Mouse (Mus musculus): ENCODE results near the gene Thap2. TPM values are rescaled to one million over a fixed set of nuclear protein-coding genes. Genes with fewer than 3 reads are reported as not detected.

Gene Thap2
- total RNA-seq (2021) = 10 to 100 TPM; 11.8 TPM

DNA sequence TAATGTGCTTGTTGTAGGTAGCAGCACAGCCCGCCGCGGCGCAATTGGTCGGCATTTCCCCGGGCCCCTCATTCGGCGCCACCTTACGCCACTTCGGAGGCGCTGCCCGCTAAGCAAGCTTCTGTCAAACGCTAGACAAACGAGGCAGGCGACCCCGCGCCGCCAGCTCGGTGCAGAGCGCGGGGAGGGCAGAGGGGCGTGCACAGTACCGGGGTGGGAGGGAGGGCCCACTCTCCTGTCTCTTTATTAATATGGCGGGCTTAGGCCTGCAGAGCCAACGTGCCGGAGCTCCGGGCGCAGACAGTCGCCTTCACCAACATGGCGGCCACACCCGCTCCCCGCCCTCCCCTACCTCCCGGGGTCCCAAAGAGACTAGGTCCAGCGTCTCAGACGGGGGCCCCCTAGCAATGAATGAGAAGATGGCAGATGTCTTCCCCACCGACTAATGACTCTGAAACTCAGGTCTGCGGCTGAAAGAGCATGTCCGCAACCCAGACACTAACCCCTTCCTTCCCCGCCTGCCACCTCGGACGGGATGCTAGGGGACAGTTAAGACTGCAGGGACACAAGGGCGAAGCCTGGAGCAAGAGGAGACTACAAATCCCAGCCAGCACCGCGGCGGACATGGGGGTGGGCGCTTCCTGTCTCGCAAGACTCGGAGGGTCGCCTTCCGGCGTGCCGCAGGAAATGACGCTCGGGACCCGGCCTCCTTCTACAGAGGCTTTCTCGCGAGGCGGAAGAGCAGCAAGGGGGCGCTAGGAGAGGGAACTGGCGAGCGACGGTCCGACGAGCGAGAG lies at the start of gene Thap2, which contains the start of gene Zfc3h1:
Thap2 (minus strand) TSS at position 223 of the 797 bp plus-strand sequence.
Zfc3h1 (plus strand) TSS at position 739 of the 797 bp plus-strand sequence.
- intact Hi-C loops (cut with DNase I) = loop anchor here (5.0 kb wide), 1 partner anchor 67 kb away; the partner anchor contains the start of gene Rab21
- peak; percentile 98 to 99 for DNase-seq (ENCODE audit: extremely low spot score in 1 of 2, low spot score in 2 of 2)

DNA sequence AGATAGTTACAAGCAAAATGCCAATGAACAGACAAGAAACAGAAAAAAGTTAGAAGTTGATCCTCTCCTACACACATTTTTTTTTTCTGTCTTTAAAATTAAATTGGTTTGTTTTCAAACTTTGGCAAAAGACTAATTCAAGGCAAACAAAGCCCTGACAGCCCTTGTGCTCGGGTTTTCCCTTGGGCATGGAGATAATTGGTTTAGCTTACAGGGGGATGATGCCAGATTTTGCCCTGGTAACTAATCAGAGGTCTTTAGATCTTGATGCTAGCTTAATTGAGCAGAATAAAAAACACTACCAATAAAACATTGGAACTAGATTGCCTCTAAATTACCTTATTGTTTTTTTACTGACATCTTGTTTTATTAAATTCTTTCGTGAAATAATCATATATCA lies 41.1 kb upstream of the Thap2 start:
- no peak for DNase-seq (ENCODE audit: extremely low spot score in 1 of 2, low spot score in 2 of 2)
- intact Hi-C loops (cut with DNase I) = no loop called here

DNA sequence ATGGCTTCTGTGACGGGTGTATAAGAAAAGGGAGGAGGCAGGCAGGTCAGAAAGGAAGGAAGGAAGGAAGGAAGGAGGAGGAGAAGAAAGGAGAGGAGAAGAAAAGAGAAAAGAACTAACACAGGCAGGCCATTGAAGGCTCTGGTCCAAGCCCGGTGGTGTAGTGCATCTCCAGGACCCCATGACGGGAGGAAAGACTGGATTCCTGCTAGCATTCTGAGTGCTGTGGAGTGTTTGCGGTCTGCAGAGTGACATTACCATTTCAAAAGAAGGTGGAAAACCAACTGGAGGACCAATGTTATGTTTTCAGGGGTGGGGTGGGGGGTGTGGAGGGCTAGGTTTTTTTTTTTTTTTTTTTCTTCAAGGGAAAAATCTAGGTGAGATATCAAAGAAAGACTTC lies 37.7 kb upstream of the Thap2 start:
- DNase-seq (ENCODE audit: extremely low spot score in 1 of 2, low spot score in 2 of 2) = no peak
- intact Hi-C loops (cut with DNase I) = no loop called here

DNA sequence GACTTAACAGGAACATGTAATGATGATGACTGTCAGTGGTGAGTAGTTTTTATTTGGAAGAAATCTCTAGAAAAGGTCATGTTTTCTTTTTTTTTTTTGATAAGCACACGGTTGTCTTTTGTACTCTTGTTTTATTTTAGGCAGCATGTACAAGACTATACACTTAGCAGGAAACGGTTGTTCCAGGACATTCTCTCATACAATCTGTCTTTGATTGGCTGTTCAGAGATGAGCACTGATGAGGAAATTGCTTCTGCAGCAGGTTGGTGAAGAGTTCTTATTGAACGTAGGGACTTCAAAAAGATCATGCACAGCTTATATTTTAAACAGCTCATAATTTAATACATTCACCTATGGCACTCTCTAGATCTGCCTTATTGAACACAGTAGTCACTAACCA lies 29.8 kb upstream of the Thap2 start:
- intact Hi-C loops (cut with DNase I) = loop anchor here (10.0 kb wide), 1 partner anchor 1641 kb away; no protein-coding TSS in a partner anchor
- DNase-seq (ENCODE audit: extremely low spot score in 1 of 2, low spot score in 2 of 2) = no peak

DNA sequence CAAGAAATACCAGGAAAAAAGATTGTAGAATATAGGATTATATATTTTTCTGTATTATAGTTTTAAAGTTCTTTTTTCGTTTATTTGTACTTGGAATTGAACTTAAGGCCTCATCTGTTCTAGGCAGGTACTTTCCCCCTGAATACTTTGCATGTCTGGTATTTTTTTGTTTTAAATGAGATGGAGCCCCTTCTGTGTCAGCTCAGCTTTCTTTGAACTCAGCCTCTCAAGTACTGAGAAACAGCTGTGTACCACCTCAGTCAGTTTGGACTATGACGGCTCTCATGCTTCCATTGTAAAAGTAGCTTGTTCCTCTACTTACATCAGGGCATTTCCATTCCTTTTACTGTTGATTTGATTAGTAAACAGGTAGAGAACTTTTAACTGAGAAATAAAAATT lies 29.3 kb upstream of the Thap2 start:
- intact Hi-C loops (cut with DNase I) = loop anchor here (10.0 kb wide), 1 partner anchor 1641 kb away; no protein-coding TSS in a partner anchor
- DNase-seq (ENCODE audit: extremely low spot score in 1 of 2, low spot score in 2 of 2) = no peak

DNA sequence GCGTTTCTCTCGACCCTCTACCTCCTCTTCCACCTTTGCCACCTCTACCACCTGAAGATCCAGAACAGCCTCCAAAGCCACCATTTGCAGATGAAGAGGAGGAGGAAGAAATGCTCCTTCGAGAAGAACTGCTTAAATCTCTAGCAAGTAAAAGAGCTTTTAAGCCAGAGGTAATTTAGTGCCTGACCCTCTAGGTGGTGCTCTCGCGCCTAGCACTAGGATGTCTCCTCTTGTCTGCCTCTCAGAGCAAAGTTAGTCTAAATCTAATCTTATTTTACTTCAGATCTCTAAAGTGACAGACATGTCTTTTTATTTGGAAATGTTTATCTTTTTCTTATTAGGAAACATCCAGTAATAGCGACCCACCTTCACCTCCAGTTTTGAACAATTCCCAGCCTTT lies 22.1 kb upstream of the Thap2 start:
- intact Hi-C loops (cut with DNase I) = loop anchor here (5.0 kb wide), 1 partner anchor 211 kb away; no protein-coding TSS in a partner anchor
- DNase-seq (ENCODE audit: extremely low spot score in 1 of 2, low spot score in 2 of 2) = peak; percentile 11 to 61

DNA sequence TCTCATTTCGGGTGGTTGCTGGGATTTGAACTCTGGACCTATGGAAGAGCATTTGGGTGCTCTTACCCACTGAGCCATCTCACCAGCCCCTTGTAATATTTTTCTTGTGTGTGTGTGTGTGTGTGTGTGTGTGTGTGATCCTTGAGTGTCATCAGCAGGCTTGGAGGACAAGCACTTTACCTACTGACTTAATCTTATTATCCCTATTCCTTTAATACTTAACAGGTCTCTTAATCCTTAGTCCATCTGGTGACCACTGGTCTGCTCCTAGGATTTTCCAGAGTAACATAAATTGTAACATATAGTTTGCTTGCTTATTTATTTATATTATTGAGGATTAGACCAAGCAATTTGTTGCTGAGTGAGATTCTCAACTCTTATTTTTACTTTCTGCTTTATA lies 7.7 kb upstream of the Thap2 start:
- intact Hi-C loops (cut with DNase I) = no loop called here

DNA sequence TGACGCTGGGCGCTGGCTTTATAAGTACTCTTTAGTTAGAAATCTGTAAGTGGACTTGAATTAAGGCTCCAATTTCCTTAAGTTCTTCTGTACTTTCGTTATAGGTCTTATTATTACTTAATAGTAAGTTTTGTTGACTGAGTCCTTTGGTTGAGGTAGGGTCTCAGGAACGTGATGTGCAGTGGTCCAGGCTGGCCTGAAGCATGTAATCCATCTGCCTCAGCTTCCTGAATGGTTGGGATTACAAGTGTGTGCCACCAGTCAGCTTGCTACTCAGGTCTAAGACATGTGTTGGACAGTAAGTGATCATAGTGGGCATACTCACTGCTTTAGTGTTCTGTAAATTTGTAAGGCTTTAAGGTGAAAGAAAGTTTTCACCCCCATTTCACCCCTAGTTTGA lies 6.8 kb upstream of the Thap2 start:
- no peak for DNase-seq (ENCODE audit: extremely low spot score in 1 of 2, low spot score in 2 of 2)
- intact Hi-C loops (cut with DNase I) = no loop called here

More for the DNA sequence above, 7.7 kb upstream of the Thap2 start:
- DNase-seq (ENCODE audit: extremely low spot score in 1 of 2, low spot score in 2 of 2) = no peak

DNA sequence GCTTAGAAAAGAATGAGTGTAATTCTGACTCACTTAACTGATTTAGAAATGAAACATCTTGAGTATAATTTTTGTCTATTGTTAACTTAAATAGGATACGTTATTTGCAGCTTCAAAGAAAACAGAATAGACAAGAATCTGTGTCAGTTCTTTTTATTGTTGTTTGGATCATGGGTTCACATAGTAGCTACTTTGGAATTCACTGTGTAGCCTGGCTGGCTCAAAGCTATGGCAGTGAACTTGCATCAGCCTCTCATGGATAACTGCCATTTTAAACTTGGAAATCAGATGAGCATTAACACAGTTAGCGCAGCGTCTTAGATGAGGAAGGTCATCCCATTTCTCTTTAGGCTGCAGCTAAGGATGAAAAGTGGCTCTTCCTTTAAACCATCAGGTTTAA lies 3.6 kb upstream of the Thap2 start:
- intact Hi-C loops (cut with DNase I) = loop anchor here (5.0 kb wide), 1 partner anchor 71 kb away; the partner anchor contains the start of gene Rab21
- no peak for DNase-seq (ENCODE audit: extremely low spot score in 1 of 2, low spot score in 2 of 2)

DNA sequence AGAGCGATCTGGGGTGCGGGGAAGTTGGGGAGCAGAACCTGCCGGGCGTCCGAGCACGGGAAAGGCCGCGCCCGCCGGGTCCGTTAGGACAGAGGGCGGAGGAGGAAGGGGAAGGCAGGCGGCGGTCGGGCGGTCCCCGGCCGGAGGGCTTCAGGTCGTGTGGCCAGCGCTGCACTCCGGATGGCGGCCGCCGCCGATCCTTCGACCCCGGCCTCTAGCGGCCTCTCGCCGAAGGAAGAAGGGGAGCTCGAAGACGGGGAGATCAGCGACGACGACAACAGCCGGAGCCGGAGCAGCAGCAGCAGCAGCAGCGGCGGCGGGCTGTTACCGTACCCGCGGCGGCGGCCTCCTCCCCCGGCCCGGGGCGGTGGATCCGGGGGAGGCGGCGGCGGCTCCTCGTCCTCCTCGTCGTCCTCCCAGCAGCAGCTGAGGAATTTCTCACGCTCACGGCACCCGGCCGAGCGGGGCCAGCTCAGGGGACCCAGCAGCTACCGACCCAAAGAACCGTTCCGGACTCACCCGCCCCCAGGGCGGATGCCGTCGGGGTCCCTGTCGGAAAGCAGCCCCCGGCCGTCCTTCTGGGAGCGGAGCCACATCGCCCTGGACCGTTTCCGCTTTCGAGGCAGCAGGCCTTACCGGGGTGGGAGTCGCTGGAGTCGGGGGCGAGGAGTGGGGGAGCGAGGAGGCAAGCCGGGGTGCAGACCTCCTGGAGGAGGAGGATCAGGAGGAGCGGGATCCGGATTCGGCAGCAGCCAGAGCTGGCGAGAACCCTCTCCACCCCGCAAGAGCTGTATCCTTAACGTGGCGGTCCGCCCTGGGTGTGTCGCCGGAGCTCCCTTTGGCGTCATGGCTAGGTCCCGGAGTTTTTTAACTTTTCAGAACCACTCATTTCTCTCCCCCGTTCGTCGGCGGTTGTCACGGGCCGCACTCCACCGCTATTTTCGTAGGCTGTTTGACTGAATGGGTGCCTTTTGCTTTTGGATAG lies 1.1 kb upstream of the Thap2 start:
- intact Hi-C loops (cut with DNase I) = loop anchor here (5.0 kb wide), 1 partner anchor 68 kb away; the partner anchor contains the start of gene Rab21
- DNase-seq (ENCODE audit: extremely low spot score in 1 of 2, low spot score in 2 of 2) = peak in 1 of 2 experiments; percentile 81

DNA sequence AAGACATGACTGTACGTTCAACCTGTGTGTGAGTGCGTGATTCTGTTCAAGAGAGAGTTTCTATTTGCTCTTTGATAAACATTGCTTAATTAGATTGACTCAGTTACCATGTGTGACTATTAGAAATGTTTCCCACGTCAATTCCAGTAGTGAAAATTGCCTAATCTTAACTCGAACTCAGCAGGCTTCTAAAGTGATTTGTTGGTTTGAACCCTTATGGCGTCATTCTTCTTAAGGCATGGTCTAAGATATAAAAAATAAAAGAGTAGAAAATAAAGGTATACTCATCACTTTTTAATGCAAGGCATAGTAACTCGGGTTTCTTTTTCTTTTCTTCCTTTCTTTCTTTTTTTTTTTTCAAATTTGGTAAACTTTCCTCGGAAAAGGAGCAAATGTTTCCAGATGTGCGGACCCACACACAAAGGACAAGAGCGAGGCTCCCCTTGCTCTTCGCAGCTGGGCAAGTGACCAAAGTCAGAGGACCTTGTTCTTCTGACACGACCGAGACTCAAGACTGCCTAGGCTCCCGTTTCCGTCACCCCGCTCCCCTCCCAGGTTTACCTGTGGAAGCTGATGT lies 511 bp downstream of the Thap2 start:
- intact Hi-C loops (cut with DNase I) = no loop called here
- no peak for DNase-seq (ENCODE audit: extremely low spot score in 1 of 2, low spot score in 2 of 2)

DNA sequence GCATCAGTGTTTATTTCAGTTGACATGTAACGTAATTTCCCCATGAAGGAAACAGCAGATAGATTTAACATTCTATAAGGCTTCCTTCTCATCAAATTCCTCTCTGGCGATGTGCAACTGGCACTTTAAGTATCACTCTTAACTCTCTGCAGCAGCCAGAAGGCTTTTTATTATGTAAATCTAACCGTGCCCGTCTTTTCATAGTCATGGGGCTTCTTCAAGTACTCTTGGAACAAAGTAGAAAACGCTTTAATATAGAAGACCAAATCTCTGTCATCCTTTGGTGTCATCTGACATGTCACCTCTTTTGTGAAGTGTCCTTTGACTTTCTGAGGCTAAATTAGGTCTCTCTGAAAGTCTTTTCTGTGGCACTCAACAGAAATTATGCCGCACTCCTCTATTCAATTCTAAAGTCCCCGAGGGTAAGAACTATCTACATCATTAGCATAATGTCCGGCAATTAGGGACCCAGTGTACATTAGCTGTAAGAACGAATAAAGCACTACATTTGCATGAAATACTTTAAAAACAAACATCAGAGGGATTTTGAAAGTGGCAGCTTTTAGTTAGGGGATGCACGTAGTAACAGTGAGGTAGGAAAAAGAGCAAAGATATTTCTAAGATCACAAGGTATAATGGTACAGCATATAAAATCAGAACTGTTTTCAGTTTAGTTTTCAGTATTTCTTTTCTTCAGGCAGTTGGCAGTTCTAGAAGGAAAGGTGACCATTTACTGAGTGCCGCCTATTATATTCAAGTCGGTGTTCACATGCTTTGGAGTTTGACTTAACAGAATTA lies 1.2 kb downstream of the Thap2 start:
- no peak for DNase-seq (ENCODE audit: extremely low spot score in 1 of 2, low spot score in 2 of 2)
- intact Hi-C loops (cut with DNase I) = no loop called here

DNA sequence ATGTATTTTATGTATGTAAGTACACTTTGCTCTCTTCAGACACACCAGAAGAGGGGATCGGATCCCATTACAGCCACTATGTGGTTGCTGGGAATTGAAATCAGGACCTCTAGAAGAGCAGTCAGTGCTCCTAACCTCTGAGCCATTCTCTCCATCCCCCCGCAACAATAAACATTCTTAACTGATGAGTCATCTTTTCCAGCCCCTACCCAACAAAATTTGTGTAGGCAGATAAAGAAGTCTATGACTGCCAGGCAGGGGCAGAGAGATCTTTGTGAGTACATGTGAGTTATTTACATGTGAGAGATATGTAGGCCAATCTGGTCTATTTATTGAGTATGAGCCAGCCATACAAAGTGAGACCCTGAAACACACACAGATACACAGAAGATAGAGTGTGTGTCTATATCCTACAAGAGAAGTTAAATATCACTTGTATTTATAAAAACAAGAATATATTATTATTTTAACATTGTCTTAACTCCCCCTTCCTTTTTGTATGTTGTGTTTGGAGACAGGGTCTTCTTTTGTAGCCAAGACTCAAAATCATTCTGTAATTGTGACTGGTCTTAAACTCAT lies 2.6 kb downstream of the Thap2 start:
- no peak for DNase-seq (ENCODE audit: extremely low spot score in 1 of 2, low spot score in 2 of 2)
- intact Hi-C loops (cut with DNase I) = no loop called here

DNA sequence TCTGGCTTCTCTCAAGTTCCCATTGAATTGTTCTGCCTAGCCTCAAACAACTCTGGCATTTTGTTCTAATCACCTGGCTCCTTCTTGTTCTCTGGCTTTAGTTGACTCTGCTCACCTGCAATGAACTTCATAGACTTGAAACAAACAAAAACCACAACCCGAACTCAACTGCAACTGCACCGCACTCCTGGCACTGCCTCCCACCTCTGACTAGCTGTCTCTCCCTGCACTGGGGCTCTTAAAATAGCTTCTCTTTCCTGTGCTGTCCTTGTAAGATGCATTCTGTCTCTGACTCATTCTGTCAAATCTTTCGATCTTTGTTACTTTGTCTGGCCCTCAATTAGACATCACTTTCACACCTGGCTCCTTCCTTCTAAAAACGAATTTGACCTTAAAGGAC lies 21.1 kb downstream of the Thap2 start:
- no peak for DNase-seq (ENCODE audit: extremely low spot score in 1 of 2, low spot score in 2 of 2)
- intact Hi-C loops (cut with DNase I) = no loop called here

DNA sequence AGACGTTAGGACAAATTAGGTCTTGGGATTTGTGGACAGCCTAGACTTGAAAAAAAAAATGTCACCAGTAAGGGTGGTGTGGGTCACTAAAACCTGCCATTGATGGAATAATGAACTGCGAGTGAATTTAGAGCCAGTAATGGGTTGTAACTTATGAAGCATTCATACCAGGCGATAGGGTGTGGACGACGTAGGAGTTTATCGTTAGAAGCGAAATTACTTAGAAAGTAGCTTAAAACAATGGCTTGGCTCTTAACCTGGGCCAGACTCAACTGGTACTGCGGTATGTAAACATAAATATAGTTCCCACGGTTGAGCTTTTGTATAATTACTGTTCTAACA lies 21.6 kb downstream of the Thap2 start:
- DNase-seq (ENCODE audit: extremely low spot score in 1 of 2, low spot score in 2 of 2) = no peak
- intact Hi-C loops (cut with DNase I) = no loop called here

DNA sequence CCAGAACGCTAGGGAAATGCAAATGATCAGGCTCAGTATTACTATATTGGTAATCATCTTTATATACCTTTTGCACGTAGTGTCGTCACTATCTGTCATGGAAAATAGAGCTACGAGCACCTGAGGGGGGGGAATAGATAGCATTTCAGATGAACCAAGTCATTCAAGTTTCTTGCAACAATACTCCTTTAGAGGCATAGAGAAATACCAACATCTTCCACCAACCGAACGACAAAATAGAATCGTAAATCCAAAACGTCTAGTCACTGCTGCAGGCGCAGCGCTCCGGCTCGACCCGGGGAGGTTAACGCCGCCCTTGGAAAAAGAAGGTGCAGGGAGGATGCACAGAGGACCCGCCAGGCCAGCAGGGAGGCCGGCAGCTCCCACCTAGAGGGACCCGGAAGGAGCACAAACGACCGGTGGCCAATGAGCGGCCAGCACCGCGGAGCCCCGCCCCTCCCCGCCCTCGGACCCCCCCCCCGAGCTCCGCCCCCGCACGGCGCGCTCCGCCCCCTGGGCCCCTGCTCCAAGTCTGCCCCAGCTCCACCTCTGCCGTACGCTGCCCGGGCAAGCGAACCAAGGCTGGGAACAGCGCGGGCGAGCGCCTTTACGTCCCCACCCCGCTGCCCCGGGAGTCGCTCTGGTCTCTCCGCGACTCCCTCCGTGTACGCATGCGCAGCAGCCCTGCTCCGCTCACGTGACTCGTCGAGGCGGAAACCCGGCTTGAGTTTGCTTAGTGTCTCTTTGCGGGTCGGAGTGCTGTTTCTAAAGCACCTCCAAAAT lies 22.2 kb downstream of the Thap2 start, which contains the start of gene Tmem19:
Tmem19 (minus strand) TSS at position 662 of the 783 bp plus-strand sequence.
- DNase-seq (ENCODE audit: extremely low spot score in 1 of 2, low spot score in 2 of 2) = peak; percentile 93 to 98
- intact Hi-C loops (cut with DNase I) = no loop called here

DNA sequence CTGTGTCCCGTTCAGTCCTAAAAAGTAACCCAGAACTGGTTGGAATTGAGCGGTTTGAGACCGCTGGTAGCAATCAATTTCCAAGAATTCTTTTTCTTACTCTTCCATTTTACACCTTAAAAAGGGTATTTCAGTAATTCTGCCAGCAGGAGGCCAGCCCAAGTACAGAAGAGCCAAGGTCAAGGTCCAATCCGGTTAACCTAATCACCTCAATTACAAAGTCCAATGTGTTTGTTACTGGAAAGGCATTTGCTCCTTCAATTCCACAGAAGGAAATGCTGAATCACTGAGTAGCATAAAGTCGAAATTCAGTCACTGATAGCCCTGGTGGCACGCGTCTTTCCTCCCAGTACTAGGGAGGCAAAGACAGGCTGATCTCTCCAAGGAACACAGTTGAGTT lies 25.2 kb downstream of the Thap2 start:
- intact Hi-C loops (cut with DNase I) = no loop called here
- DNase-seq (ENCODE audit: extremely low spot score in 1 of 2, low spot score in 2 of 2) = no peak

Measured in left cerebral cortex, postnatal 10 days (tissue).